ENCODE assay signal across 9 mouse cellular contexts in the genomic region with DNA sequence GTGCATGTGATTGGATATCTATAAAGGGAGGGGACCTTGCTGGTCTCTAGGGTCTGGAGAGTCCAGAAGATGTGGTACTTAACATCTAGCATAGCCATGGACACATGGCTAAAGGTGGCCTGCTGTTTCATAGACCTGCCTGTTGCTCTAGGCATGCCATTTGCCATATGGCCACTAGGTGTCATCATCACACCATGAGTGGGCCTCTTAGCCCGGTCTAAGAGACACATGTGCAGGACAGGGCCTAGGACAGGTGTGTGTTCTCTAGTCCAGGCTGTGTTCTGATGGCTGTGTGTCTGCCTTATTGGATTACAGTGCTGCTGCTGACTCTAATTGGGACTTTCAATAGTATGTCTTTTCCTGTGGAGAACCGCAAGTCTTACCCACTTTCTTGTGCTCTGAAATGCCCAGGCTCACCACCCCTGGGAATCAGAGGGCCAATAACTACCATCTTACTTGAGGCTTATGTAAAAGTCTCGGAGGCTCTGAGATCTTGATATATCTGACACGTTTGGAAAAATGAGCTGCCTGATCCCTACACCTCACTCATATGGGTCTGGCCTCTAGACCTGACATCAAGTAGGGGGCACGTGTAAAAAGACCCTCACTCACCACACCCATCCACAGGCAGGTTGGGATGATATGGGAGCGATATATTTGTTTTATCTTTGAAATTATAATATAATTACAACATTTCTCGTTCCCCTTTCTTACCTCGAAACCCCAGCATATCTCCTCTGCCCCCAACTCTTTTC. TPM values are rescaled to one million over a fixed set of nuclear protein-coding genes. Genes with fewer than 3 reads are reported as not detected.
DNase-seq lines count a peak whose midpoint lies in the region; ATAC-seq and TF ChIP-seq lines count a peak whose summit lies in the region.
"Had no signal": no experiment of that assay in that cellular context is flagged by ENCODE, and none has a peak within 500 bp of the region (broad histone marks: within the 10 kb centered on the region; RNA-seq: fewer than 3 reads in every experiment).

No protein-coding gene starts in this region.

- no peak for TF ChIP-seq POLR2A in lung, adult 2 months (IDR thresholded peaks at IDR 0.05; ENCODE audit: borderline replicate concordance, extremely low read depth, low read depth, low read length)
- no peak for TF ChIP-seq POLR2A in olfactory bulb, adult 2 months (IDR thresholded peaks at IDR 0.05; ENCODE audit: insufficient read depth, low read depth, low read length)

- ATAC-seq in cerebellum, adult (ENCODE audit: insufficient number of reproducible peaks, low FRiP score, low TSS enrichment) = peak; percentile 82
- ATAC-seq in forebrain, embryonic 15.5 days (replicated peaks) = peak; percentile 85

- no peak overlapping the region for H3K9ac ChIP-seq in forebrain, embryonic 15.5 days (replicated peaks)
- H3K9ac ChIP-seq: heart, embryonic 13.5 days had no signal

- TF ChIP-seq CTCF in E14TG2a.4 (conservative IDR thresholded peaks at IDR 0.05; ENCODE audit: low read length) = peak; percentile 98
- TF ChIP-seq CTCF in lung, adult 2 months (IDR thresholded peaks at IDR 0.05; ENCODE audit: insufficient read depth, low read length) = peak; percentile 99
- 0 out of 2 replicates have a peak, but pooled peaks have one; percentile 15 for TF ChIP-seq CTCF in olfactory bulb, adult 2 months (IDR thresholded peaks at IDR 0.05; ENCODE audit: insufficient read depth, low read depth, low read length)

- 62% methylated on average over 8 of the region's 8 CpGs for WGBS in forebrain, embryonic 15.5 days
- WGBS in lung, adult 2 months = 63% methylated on average over 8 of the region's 8 CpGs
- 66% methylated on average over 8 of the region's 8 CpGs for WGBS in olfactory bulb, adult 2 months

- no peak overlapping the region for H3K4me3 ChIP-seq in E14TG2a.4 (replicated peaks; ENCODE audit: low read length)
- no peak overlapping the region for H3K4me3 ChIP-seq in forebrain, embryonic 15.5 days
- no peak overlapping the region for H3K4me3 ChIP-seq in lung, adult 2 months (replicated peaks; ENCODE audit: extremely low read depth, low read depth, low read length)
- H3K4me3 ChIP-seq in olfactory bulb, adult 2 months (ENCODE audit: insufficient read depth, low read depth, low read length) = no peak overlapping the region
- H3K4me3 ChIP-seq: heart, embryonic 13.5 days had no signal

- H3K36me3 ChIP-seq in E14TG2a.4 (ENCODE audit: insufficient read depth, low read length) = no peaks in the 10 kb centered on the region
- no peaks in the 10 kb centered on the region for H3K36me3 ChIP-seq in forebrain, embryonic 15.5 days
- H3K36me3 ChIP-seq: heart, embryonic 13.5 days had no signal

- no peak overlapping the region for H3K4me2 ChIP-seq in forebrain, embryonic 15.5 days (replicated peaks)
- H3K4me2 ChIP-seq: heart, embryonic 13.5 days had no signal

- peaks cover 24% of the 10 kb centered on the region for H3K4me1 ChIP-seq in E14TG2a.4 (replicated peaks; ENCODE audit: low read depth, low read length)
- H3K4me1 ChIP-seq in forebrain, embryonic 15.5 days = no peaks in the 10 kb centered on the region
- H3K4me1 ChIP-seq in lung, adult 2 months (ENCODE audit: control insufficient read depth, insufficient read depth, low read length) = no peaks in the 10 kb centered on the region
- H3K4me1 ChIP-seq in olfactory bulb, adult 2 months (ENCODE audit: control insufficient read depth, insufficient read depth, low read length) = no peaks in the 10 kb centered on the region

- DNase-seq in heart, postnatal 36 days = peak; percentile 84 to 86
- peak; percentile 65 to 91 for DNase-seq in layer of hippocampus, adult 18-20 months (ENCODE audit: low spot score in 2 of 2)
- peak; percentile 79 for DNase-seq in lung, adult 2 months
- DNase-seq in thymus, adult 18-20 months = peak; percentile 32 to 36

- H3K27me3 ChIP-seq in E14TG2a.4 (ENCODE audit: insufficient read depth, low read length) = peaks cover 50% of the 10 kb centered on the region
- no peaks in the 10 kb centered on the region for H3K27me3 ChIP-seq in forebrain, embryonic 15.5 days
- H3K27me3 ChIP-seq: heart, embryonic 13.5 days had no signal

- intact Hi-C loops in heart, postnatal 36 days (cut with DNase I) = loop anchor here (1.0 to 5.0 kb wide), 8 partner anchors 115 to 1537 kb away; no protein-coding TSS in a partner anchor

- H3K27ac ChIP-seq in forebrain, embryonic 15.5 days (replicated peaks) = no peak overlapping the region
- H3K27ac ChIP-seq in olfactory bulb, adult 2 months (ENCODE audit: insufficient read depth, low read depth, low read length) = no peak overlapping the region
- H3K27ac ChIP-seq: heart, embryonic 13.5 days had no signal

- H3K9me3 ChIP-seq in E14TG2a.4 (ENCODE audit: low read length) = no peaks in the 10 kb centered on the region
- no peaks in the 10 kb centered on the region for H3K9me3 ChIP-seq in forebrain, embryonic 15.5 days
- H3K9me3 ChIP-seq: heart, embryonic 13.5 days had no signal

RNA-seq across cellular contexts. Expression of a gene that starts 22.5 kb away (rescaled TPM):
- 11.4 and 13.8 TPM in 2 replicates for polyA plus RNA-seq in forebrain, embryonic 15.5 days (2015; fragmentation: Nextera tagmentation; extraction: Ambion mirVana)
- 10 to 100 TPM; 25.5 to 28.5 TPM for total RNA-seq in heart, postnatal 36 days (2021)
- total RNA-seq in layer of hippocampus, adult 18-20 months (2021) = 1 to 10 TPM; 3.6 to 5.7 TPM
- polyA plus RNA-seq in lung, adult 2 months (2012; rRNA removed) = 6.5 and 10.5 TPM in 2 replicates
- not detected in 2 replicates for polyA plus RNA-seq in olfactory bulb, adult 2 months (2012; ENCODE audit: insufficient read depth, insufficient read length, low replicate concordance, missing spikeins)

Comparison
In these comparisons a context has a peak if more than half of its experiments do, and no peak if none do; other contexts are left out.
1. CTCF ChIP-seq: peak in every context shown above with its lines; median percentile 99 in lung, adult 2 months; 98 in E14TG2a.4; 15 in olfactory bulb, adult 2 months.
2. DNase-seq: peak in every context shown above with its lines; median percentile 85 in heart, postnatal 36 days; 79 in lung, adult 2 months; 78 in layer of hippocampus, adult 18-20 months; 34 in thymus, adult 18-20 months.